Mouse (Mus musculus): ENCODE measurements around the gene Bcor. TPM values are rescaled to one million over a fixed set of nuclear protein-coding genes. Genes with fewer than 3 reads are reported as not detected.

Gene Bcor
- total and polyA plus RNA-seq, 3 experiments: 70.0 to 177 (median 80.8) TPM

DNA sequence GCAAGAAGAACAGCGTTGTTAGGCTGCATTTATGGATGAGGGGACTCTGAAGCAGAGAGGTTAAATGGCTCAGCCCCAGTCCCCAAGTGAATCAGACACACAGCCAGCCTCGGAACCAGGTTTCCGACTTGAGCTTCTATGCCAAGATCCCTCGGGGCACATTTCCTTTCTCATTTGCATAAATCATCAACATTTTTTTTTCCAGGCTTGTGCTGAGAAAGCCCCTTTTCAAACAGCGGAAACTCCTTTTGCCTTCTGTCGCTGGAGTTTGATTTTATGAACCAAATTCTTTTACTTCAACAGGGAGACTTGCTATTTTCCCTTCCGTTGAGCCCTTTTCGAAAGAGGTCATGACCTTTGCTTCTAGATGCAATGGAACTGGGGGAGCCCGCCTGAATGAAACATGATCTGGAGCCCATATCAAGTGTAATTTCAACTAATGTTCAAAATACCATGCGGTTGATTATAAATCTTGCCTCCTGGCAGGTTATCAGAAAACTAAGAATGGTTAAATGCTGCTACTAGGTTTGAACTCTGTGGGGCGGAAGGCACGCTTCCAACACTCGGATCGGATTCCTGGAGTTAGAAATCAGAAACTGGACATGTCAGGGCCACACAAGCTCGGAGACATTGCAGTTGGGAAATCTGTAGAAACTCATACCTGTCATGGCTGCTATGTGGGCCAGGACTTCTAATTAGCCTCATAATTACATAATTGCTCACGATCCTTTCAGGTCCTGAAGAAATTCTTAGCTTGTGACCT, 15.2 kb upstream of the Bcor start:
- H3K9me3 ChIP-seq (replicated peaks): no peaks in the 10 kb centered on the region
- ATAC-seq (ENCODE audit: extremely low read depth, insufficient number of reproducible peaks, low FRiP score, poor library complexity, severe bottlenecking): no peak
- no peaks in the 10 kb centered on the region for H3K36me3 ChIP-seq (replicated peaks)
- no peak for DNase-seq (ENCODE audit: low spot score)
- no peak overlapping the region for H3K4me3 ChIP-seq (ENCODE audit: low read depth, low read length)
- no peaks in the 10 kb centered on the region for H3K4me1 ChIP-seq (ENCODE audit: insufficient read depth, low read depth, low read length)
- peaks cover 14% of the 10 kb centered on the region for H3K27me3 ChIP-seq (ENCODE audit: insufficient read depth, low read length)
- TF ChIP-seq GATA1 (IDR thresholded peaks at IDR 0.05; ENCODE audit: borderline replicate concordance, low read length) (no peak), TAL1 (conservative IDR thresholded peaks at IDR 0.05; ENCODE audit: low read depth, low read length) (no peak), GATA2 (IDR thresholded peaks at IDR 0.05; ENCODE audit: borderline replicate concordance, low read depth, low read length) (no peak), CTCF (IDR thresholded peaks at IDR 0.05; ENCODE audit: low read depth, low read length) (no peak)

DNA sequence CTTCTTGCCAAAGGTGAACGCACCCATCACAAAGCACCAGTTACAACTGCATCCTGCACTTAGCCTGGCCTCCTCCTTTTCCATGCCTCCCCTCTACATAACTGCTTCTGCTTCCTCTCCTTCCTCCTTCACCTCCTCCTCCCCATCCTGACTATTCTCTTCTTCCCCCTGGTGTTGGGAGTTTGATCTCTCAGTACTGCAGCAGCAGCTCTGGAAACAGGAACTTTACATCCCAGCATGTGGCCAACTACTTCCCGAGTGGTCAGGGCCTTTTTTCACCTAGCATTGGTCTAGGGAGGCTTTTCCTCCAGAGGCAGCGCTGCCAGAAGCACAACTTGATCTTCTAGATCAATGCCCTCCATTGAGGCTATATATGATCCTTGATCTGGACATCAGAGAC, 10.0 kb upstream of the Bcor start:
- no peak for ATAC-seq (ENCODE audit: extremely low read depth, insufficient number of reproducible peaks, low FRiP score, poor library complexity, severe bottlenecking)

DNA sequence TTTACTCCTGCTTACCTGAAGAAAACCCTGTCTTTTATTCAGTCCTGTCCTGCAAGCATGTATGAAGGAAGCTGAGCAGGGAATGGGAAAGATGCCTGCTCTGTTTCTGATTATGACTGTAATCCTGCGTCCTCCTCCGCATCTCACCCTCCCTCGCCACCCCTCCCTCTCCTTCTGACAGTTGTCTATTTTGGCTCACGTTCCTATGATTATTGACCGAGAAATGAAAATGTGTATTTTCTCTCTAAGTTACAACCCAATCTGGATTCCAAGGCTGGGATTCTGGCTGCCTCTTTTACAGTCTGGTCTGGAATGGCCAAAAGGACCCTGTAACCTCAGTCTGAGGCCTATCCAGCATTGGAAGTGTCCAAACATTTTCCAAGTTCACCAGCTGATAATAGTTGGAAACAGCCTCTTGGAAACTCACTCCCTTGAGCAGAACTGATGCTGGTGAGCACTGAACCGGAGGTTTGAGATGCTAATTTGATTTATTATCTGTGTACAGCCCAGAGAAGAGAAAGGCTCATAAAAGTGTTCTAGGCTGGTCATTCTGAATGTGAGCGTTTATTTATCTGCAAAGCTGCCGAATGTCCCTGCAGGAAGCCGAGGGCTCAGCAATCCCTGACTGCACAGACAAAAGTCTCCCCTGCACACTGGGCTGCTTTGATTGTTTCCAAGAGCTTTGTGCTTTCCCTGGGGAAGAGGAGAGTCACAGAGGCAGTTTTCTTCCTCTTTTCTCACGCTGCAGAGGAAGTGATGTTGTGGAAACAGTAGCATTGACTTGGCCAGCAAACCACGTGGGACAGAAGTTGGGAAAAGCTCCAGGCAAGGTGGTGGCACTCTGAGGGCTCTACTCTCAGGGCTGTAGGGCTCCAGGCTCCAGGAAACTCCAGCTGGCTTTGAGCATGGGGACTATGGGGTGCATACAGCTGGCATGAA, 4.7 kb upstream of the Bcor start:
- H3K9me3 ChIP-seq (replicated peaks): no peaks in the 10 kb centered on the region
- no peaks in the 10 kb centered on the region for H3K4me1 ChIP-seq (ENCODE audit: insufficient read depth, low read depth, low read length)
- no peak for ATAC-seq (ENCODE audit: extremely low read depth, insufficient number of reproducible peaks, low FRiP score, poor library complexity, severe bottlenecking)
- no peak overlapping the region for H3K4me3 ChIP-seq (ENCODE audit: low read depth, low read length)
- H3K36me3 ChIP-seq (replicated peaks): no peaks in the 10 kb centered on the region
- 0 out of 2 replicates have a peak, but pooled peaks cover 11% of the 10 kb centered on the region for H3K27me3 ChIP-seq (ENCODE audit: insufficient read depth, low read length)
- no peak for DNase-seq (ENCODE audit: low spot score)
- TF ChIP-seq CTCF (IDR thresholded peaks at IDR 0.05; ENCODE audit: low read depth, low read length): no peak
- TF ChIP-seq GATA2 (IDR thresholded peaks at IDR 0.05; ENCODE audit: borderline replicate concordance, low read depth, low read length): no peak
- TF ChIP-seq POLR2AphosphoS5 (IDR thresholded peaks at IDR 0.05; ENCODE audit: insufficient replicate concordance, low read depth, low read length): no peak
- no peak for TF ChIP-seq TAL1 (conservative IDR thresholded peaks at IDR 0.05; ENCODE audit: low read depth, low read length)
- no peak for TF ChIP-seq GATA1 (IDR thresholded peaks at IDR 0.05; ENCODE audit: borderline replicate concordance, low read length)

More for the DNA sequence above, 10.0 kb upstream of the Bcor start:
- Histone ChIP-seq H3K4me1 (ENCODE audit: insufficient read depth, low read depth, low read length) (no peaks in the 10 kb centered on the region), H3K27me3 (ENCODE audit: insufficient read depth, low read length) (peaks cover 21% of the 10 kb centered on the region), H3K36me3 (replicated peaks) (no peaks in the 10 kb centered on the region), H3K9me3 (replicated peaks) (no peaks in the 10 kb centered on the region), H3K4me3 (ENCODE audit: low read depth, low read length) (no peak overlapping the region)
- TF ChIP-seq GATA2 (IDR thresholded peaks at IDR 0.05; ENCODE audit: borderline replicate concordance, low read depth, low read length): no peak
- no peak for TF ChIP-seq CTCF (IDR thresholded peaks at IDR 0.05; ENCODE audit: low read depth, low read length)
- TF ChIP-seq TAL1 (conservative IDR thresholded peaks at IDR 0.05; ENCODE audit: low read depth, low read length): no peak
- no peak for TF ChIP-seq POLR2AphosphoS5 (IDR thresholded peaks at IDR 0.05; ENCODE audit: insufficient replicate concordance, low read depth, low read length)
- TF ChIP-seq GATA1 (IDR thresholded peaks at IDR 0.05; ENCODE audit: borderline replicate concordance, low read length): no peak
- DNase-seq (ENCODE audit: low spot score): no peak

DNA sequence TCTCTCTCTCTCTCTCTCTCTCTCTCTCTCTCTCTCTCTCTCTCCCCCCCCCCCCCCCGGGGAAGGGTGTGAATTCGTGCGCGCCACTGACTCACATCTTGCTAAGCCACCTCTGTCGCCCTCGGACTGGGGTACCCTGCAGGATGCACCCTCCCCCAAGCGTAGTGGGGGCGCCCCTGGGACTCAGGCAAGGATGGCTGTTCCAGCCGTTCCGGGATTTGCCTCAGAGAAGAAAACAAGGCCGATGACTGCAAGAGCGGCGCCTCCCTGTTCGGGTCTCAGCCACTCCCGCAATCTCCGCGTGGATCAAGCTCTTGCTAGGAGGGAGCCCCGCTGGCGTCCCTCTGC, 647 bp downstream of the Bcor start:
- DNase-seq (ENCODE audit: low spot score): no peak
- H3K4me3 ChIP-seq (ENCODE audit: low read depth, low read length): no peak overlapping the region
- peaks cover 19% of the 10 kb centered on the region; the same call in 1 of the 2 replicates for H3K27me3 ChIP-seq (ENCODE audit: insufficient read depth, low read length)

DNA sequence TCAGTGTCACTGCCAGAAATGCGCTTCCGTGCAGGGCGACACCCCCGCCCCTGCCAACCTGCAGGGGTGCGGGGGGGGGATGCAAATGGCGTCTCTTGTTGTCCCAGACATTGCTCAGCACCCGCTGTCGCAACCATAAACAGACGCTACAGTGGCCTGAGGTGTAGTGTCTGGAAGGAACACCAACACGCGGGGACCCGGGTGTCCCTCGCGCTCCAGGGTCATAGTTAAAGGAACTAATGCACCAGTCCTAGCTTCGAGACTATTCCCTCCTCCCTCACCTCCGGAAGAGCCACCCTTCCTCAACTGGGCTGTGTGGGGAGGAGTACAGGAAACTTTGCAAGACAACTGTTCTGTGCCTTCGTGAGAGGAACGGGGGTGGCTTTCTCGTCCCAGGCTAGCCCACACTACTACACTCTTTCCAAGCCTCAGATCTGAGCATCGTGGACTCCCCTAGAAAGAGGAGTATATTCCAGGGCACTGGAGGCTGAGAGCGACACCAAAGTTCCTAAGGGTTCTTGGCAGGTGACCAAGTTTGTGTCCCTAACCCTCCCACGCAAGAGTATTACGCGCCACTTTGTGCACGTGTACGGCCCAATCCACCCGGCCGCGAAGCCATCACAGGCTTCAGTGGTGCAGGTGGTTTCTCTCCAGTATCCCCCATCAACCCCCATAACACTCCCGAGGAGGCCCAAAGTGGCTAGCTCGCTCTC, 1.2 kb downstream of the Bcor start:
- H3K27me3 ChIP-seq (ENCODE audit: insufficient read depth, low read length): peaks cover 19% of the 10 kb centered on the region; the same call in 1 of the 2 replicates
- H3K4me3 ChIP-seq (ENCODE audit: low read depth, low read length): no peak overlapping the region
- ATAC-seq (ENCODE audit: extremely low read depth, insufficient number of reproducible peaks, low FRiP score, poor library complexity, severe bottlenecking): no peak

More for the DNA sequence above, 647 bp downstream of the Bcor start:
- TF ChIP-seq GATA2 (IDR thresholded peaks at IDR 0.05; ENCODE audit: borderline replicate concordance, low read depth, low read length): no peak
- no peak for TF ChIP-seq GATA1 (IDR thresholded peaks at IDR 0.05; ENCODE audit: borderline replicate concordance, low read length)
- TF ChIP-seq TAL1 (conservative IDR thresholded peaks at IDR 0.05; ENCODE audit: low read depth, low read length): no peak
- TF ChIP-seq POLR2AphosphoS5 (IDR thresholded peaks at IDR 0.05; ENCODE audit: insufficient replicate concordance, low read depth, low read length): no peak
- TF ChIP-seq CTCF (IDR thresholded peaks at IDR 0.05; ENCODE audit: low read depth, low read length): no peak
- H3K4me1 ChIP-seq (ENCODE audit: insufficient read depth, low read depth, low read length): no peaks in the 10 kb centered on the region
- no peaks in the 10 kb centered on the region for H3K36me3 ChIP-seq (replicated peaks)
- H3K9me3 ChIP-seq (replicated peaks): peaks cover 6% of the 10 kb centered on the region; the same call in 1 of the 2 replicates
- ATAC-seq (ENCODE audit: extremely low read depth, insufficient number of reproducible peaks, low FRiP score, poor library complexity, severe bottlenecking): no peak

More for the DNA sequence above, 1.2 kb downstream of the Bcor start:
- TF ChIP-seq CTCF (IDR thresholded peaks at IDR 0.05; ENCODE audit: low read depth, low read length) (no peak), GATA1 (IDR thresholded peaks at IDR 0.05; ENCODE audit: borderline replicate concordance, low read length) (no peak), POLR2AphosphoS5 (IDR thresholded peaks at IDR 0.05; ENCODE audit: insufficient replicate concordance, low read depth, low read length) (no peak), TAL1 (conservative IDR thresholded peaks at IDR 0.05; ENCODE audit: low read depth, low read length) (no peak), GATA2 (IDR thresholded peaks at IDR 0.05; ENCODE audit: borderline replicate concordance, low read depth, low read length) (no peak)
- Histone ChIP-seq H3K4me1 (ENCODE audit: insufficient read depth, low read depth, low read length) (no peaks in the 10 kb centered on the region), H3K9me3 (replicated peaks) (peaks cover 6% of the 10 kb centered on the region; the same call in 1 of the 2 replicates), H3K36me3 (replicated peaks) (no peaks in the 10 kb centered on the region)
- no peak for DNase-seq (ENCODE audit: low spot score)

Measured in G1E (cell line).